Mouse (Mus musculus): ENCODE results near the gene Fzd9.

- TF ChIP-seq POLR2A (IDR thresholded peaks at IDR 0.05; ENCODE audit: borderline replicate concordance, extremely low read depth, low read depth, low read length) (no peak), CTCF (IDR thresholded peaks at IDR 0.05; ENCODE audit: insufficient read depth, low read length) (no peak)
Measured at GRCm38 (mm10) chr5:135256166-135256565, 5.1 kb upstream of the Fzd9 start.

Data from lung, adult 2 months (tissue).